Comparison of ENCODE assay signal across 8 mouse cellular contexts in the genomic region with DNA sequence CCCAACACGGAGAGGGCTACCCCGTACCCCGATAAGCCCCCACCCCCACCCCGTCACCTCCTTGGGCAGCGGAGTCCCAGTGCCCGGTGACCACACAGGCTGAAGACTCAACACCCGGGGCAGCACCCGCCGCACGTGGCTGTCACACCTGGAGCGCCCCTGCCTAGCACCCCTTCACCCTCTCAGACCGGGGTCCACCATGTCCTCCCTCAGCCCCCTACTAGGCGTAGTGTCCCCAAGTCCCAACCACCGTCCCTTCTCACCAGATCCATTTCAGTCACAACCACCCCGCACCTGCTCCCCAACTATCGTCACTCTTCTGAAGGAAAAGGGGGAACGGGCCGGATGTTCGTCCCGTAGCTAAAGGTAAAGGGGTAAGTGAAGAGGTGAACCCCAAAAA. TPM values are rescaled to one million over a fixed set of nuclear protein-coding genes. Genes with fewer than 3 reads are reported as not detected.
DNase-seq lines count a peak whose midpoint lies in the region; ATAC-seq and TF ChIP-seq lines count a peak whose summit lies in the region.

No protein-coding gene starts in this region.

- H3K9me3 ChIP-seq in hindbrain, embryonic 12.5 days (replicated peaks) = no peaks in the 10 kb centered on the region
- H3K9me3 ChIP-seq in liver, embryonic 15.5 days (replicated peaks) = no peaks in the 10 kb centered on the region

- no peak for TF ChIP-seq POLR2A in testis, adult 2 months (IDR thresholded peaks at IDR 0.05; ENCODE audit: control insufficient read depth, low read depth, low read length)
- TF ChIP-seq POLR2A in small intestine, adult 2 months (IDR thresholded peaks at IDR 0.05; ENCODE audit: low read depth, low read length) = no peak

- WGBS in hindbrain, embryonic 12.5 days = 33% methylated on average over 13 of the region's 20 CpGs
- WGBS in liver, embryonic 15.5 days (ENCODE audit: insufficient replicate concordance) = 20% methylated on average over 20 of the region's 20 CpGs
- WGBS in small intestine, adult 2 months = 32% methylated on average over 17 of the region's 20 CpGs

- peak; percentile 4 for DNase-seq in frontal cortex, postnatal 14 days (ENCODE audit: low spot score in 2 of 2)
- no peak for DNase-seq in frontal cortex, postnatal 36 days (ENCODE audit: low spot score in 2 of 2)
- DNase-seq in testis, postnatal 10 days (ENCODE audit: low spot score) = no peak
- no peak for DNase-seq in embryo, embryonic 10 days (ENCODE audit: low spot score)

- H3K9ac ChIP-seq in hindbrain, embryonic 12.5 days = peak overlapping the region; percentile 66
- peak overlapping the region; percentile 66 for H3K9ac ChIP-seq in liver, embryonic 15.5 days

- no peak for TF ChIP-seq CTCF in testis, adult 2 months (IDR thresholded peaks at IDR 0.05; ENCODE audit: control insufficient read depth, insufficient read depth, insufficient replicate concordance, low read depth, low read length)
- no peak for TF ChIP-seq CTCF in small intestine, adult 2 months (IDR thresholded peaks at IDR 0.05; ENCODE audit: extremely low read depth, insufficient read length, insufficient replicate concordance, low read depth, low read length)

- H3K27me3 ChIP-seq in testis, adult 2 months (ENCODE audit: control insufficient read depth, insufficient read depth, low read length) = no peaks in the 10 kb centered on the region
- peaks cover 3% of the 10 kb centered on the region; the same call in 1 of the 2 replicates for H3K27me3 ChIP-seq in hindbrain, embryonic 12.5 days
- H3K27me3 ChIP-seq in liver, embryonic 15.5 days = no peaks in the 10 kb centered on the region
- no peaks in the 10 kb centered on the region for H3K27me3 ChIP-seq in small intestine, adult 2 months (ENCODE audit: control insufficient read depth, insufficient read depth, low read length)

- ATAC-seq in hindbrain, embryonic 12.5 days (ENCODE audit: low FRiP score) = peak; percentile 62
- peak; percentile 3 for ATAC-seq in liver, embryonic 15.5 days (ENCODE audit: insufficient read depth)

- H3K36me3 ChIP-seq in testis, adult 2 months (ENCODE audit: control insufficient read depth, insufficient read depth, low read length) = no peaks in the 10 kb centered on the region
- no peaks in the 10 kb centered on the region for H3K36me3 ChIP-seq in hindbrain, embryonic 12.5 days
- no peaks in the 10 kb centered on the region for H3K36me3 ChIP-seq in liver, embryonic 15.5 days (replicated peaks)
- no peaks in the 10 kb centered on the region for H3K36me3 ChIP-seq in small intestine, adult 2 months (ENCODE audit: control insufficient read depth, insufficient read depth, low read length)

- H3K4me1 ChIP-seq in testis, adult 2 months (ENCODE audit: control insufficient read depth, insufficient read depth, low read length) = no peaks in the 10 kb centered on the region
- H3K4me1 ChIP-seq in hindbrain, embryonic 12.5 days = no peaks in the 10 kb centered on the region; the same call in 1 of the 2 replicates
- H3K4me1 ChIP-seq in liver, embryonic 15.5 days (replicated peaks) = peaks cover 6% of the 10 kb centered on the region; the same call in 1 of the 2 replicates
- no peaks in the 10 kb centered on the region for H3K4me1 ChIP-seq in small intestine, adult 2 months (ENCODE audit: control insufficient read depth, insufficient read depth, insufficient read length, low read length)

- peak overlapping the region; percentile 94 for H3K4me3 ChIP-seq in testis, adult 2 months (ENCODE audit: control insufficient read depth, low read depth, low read length)
- H3K4me3 ChIP-seq in hindbrain, embryonic 12.5 days = peak overlapping the region; percentile 54
- peak overlapping the region; percentile 68 for H3K4me3 ChIP-seq in liver, embryonic 15.5 days (replicated peaks)
- peak overlapping the region; percentile 99 for H3K4me3 ChIP-seq in small intestine, adult 2 months (ENCODE audit: low read depth, low read length)

- peak overlapping the region; percentile 75 for H3K4me2 ChIP-seq in hindbrain, embryonic 12.5 days (replicated peaks)
- H3K4me2 ChIP-seq in liver, embryonic 15.5 days = peak overlapping the region; percentile 84

- peak overlapping the region; percentile 96 for H3K27ac ChIP-seq in testis, adult 2 months (ENCODE audit: control insufficient read depth, insufficient read depth, low read depth, low read length)
- no peak overlapping the region for H3K27ac ChIP-seq in hindbrain, embryonic 12.5 days
- H3K27ac ChIP-seq in liver, embryonic 15.5 days (replicated peaks) = peak overlapping the region; percentile 73
- peak overlapping the region; percentile 66 for H3K27ac ChIP-seq in small intestine, adult 2 months (ENCODE audit: insufficient read depth, low read depth, low read length)

RNA-seq across cellular contexts. Expression of gene Txlng, which starts 0.5 kb away (rescaled TPM):
- polyA plus RNA-seq in testis, adult 2 months (2012; rRNA removed) = 1.3 and 1.7 TPM in 2 replicates
- 17.5 and 18.4 TPM in 2 replicates for polyA plus RNA-seq in hindbrain, embryonic 12.5 days (2016; fragmentation: Nextera tagmentation; extraction: Ambion mirVana)
- polyA plus RNA-seq in liver, embryonic 15.5 days (2015; fragmentation: Nextera tagmentation; extraction: Ambion mirVana) = 6.5 and 6.9 TPM in 2 replicates
- 0.36 and 0.85 TPM in 2 replicates for polyA plus RNA-seq in small intestine, adult 2 months (2012; rRNA removed)

RNA-seq across cellular contexts. Expression of gene Syap1, which starts 59.5 kb away (rescaled TPM):
- 6.0 and 8.9 TPM in 2 replicates for polyA plus RNA-seq in testis, adult 2 months (2012; rRNA removed)
- polyA plus RNA-seq in hindbrain, embryonic 12.5 days (2016; fragmentation: Nextera tagmentation; extraction: Ambion mirVana) = 39.0 and 43.0 TPM in 2 replicates
- 11.8 TPM in 2 replicates for polyA plus RNA-seq in liver, embryonic 15.5 days (2015; fragmentation: Nextera tagmentation; extraction: Ambion mirVana)
- polyA plus RNA-seq in small intestine, adult 2 months (2012; rRNA removed) = 6.1 and 8.3 TPM in 2 replicates

Comparison
In these comparisons a context has a peak if more than half of its experiments do, and no peak if none do; other contexts are left out.
1. DNase-seq: peak in frontal cortex, postnatal 14 days (2 of 2); none in frontal cortex, postnatal 36 days (0 of 2), testis, postnatal 10 days (single experiment) and embryo, embryonic 10 days (single experiment).
2. Peak in every context shown above with its lines, with median percentiles within 50 percentile points of each other: H3K4me3 ChIP-seq.